Mouse (Mus musculus) layer of hippocampus, adult 8-10 months (tissue): Measurements from ENCODE around the gene Gm20422. TPM values are rescaled to one million over a fixed set of nuclear protein-coding genes. Genes with fewer than 3 reads are reported as not detected.
A peak's percentile ranks its signal among the peaks of the same experiment; 100 is the strongest.

Experiments
- DNase-seq, 2 experiments: peaks; one replicate each; pipeline ENCODE4 v3.0.0; 2022; ENCODE audit warnings: low spot score in 2 of 2
- total RNA-seq, 4 experiments: library from RNA; stranded (reverse); gene quantifications; 2 replicates each; pipeline ENCODE4 v1.2.4; 2022

Gm20422 gene
- total RNA-seq, 4 experiments from 2014 or later, result 1.7 to 2.9 (median 2.1) TPM

- no peak for DNase-seq
Measured at GRCm38 (mm10) chr8:69794096-69794495, 19.4 kb upstream of the Gm20422 start.

- DNase-seq, result no peak
Measured at GRCm38 (mm10) chr8:69793666-69794065, 19.0 kb upstream of the Gm20422 start.

DNA sequence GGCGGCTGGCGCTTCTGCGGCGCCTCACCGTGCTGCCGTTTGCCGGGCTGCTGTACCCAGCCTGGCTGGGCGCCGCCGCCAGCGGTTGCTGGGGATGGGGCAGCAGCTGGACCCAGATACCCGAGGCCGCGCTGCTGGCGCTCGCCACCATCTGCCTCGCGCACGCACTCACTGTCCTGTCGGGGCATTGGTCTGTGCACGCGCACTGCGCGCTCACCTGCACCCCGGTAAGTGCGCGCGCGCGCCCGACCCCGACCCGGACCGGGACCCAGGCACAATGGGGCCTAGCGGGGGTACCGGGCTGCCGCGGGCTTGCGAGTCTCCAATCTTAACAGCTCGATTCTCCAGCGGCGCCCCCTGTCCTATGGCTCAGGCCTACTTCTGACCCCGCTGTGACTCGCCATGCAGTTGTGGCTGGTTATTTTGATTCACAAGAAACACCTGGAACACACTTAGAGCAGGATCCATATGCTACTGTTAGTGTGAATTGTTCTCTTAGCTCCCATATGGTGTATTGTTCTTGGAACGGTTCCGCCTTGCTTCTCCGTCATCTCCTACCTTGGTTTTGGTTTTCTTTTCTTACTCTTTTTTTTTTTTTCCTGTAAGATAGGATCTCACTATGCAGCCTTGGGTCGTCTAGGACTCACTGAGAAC is 16.9 kb upstream of the Gm20422 start:
- no peak for DNase-seq

GRCm38 (mm10) chr8:69790773-69791367 is 16.2 kb upstream of the Gm20422 start, which contains the start of the genes Atp13a1 and Zfp866:
Gene Atp13a1, plus strand, starts transcription at chr8:69791163.
Gene Zfp866, minus strand, starts transcription at chr8:69791178.
- peak; percentile 79 to 88 for DNase-seq

GRCm38 (mm10) chr8:69790364-69790763 is 15.7 kb upstream of the Gm20422 start:
- no peak for DNase-seq

DNA sequence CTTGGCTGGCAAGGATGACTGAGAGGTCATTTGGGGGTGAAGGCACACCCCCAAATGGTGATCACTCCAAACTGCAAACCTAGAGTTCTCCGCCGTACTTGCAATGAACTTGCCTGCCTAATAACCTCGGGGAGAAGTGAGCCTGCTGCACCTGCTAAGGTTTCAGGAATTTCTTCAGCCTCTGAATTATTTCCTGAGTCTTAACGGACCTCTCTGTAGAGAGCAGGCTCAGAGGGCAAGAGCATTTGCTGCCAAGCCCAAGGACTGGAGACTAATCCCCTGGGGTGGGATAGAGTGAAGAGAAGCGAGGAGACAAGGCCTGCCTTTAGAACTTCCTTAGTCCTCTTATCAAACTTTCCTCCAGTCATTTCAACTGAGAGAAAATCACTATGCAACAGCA is 15.0 kb upstream of the Gm20422 start:
- no peak for DNase-seq

DNA sequence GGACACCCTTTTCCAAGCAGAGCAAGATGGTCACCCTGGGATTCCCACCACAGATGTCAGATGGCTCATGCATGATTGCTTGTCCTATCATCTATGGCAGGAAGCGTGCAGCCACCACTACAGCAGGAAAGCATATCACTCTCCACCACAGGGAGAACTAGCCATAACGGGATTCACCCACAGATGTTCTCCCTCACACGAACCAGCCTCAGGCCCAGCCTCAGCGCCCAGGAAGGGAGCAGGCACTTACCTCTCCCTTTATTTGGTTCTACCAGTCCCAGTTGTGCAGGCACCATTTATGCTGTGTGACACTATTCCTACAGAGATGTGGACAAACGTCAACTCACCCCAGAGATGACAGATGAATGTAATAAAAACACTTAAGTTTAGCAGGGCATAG is 14.4 kb upstream of the Gm20422 start:
- no peak for DNase-seq

- no peak for DNase-seq
Measured at GRCm38 (mm10) chr8:69777111-69777510, 2.4 kb upstream of the Gm20422 start.

DNA sequence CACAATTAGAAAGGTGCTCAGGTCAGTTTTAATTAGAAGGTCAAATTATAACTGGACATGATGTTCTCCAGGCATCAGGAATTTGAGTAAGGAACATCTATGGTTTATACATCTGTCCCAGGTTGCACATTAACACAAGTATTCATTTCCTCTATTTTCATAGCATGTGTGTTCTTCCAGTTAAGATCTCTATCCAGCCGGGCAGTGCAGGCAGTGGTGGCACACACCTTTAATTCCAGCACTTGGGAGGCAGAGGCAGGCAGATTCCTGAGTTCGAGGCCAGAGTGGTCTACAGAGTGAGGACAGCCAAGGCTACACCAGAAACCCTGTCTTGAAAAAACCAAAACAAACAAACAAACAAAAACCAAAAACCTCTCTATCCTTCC is 456 bp upstream of the Gm20422 start:
- no peak for DNase-seq

- no peak for DNase-seq
Measured at GRCm38 (mm10) chr8:69772106-69772505, 2.6 kb downstream of the Gm20422 start.

DNA sequence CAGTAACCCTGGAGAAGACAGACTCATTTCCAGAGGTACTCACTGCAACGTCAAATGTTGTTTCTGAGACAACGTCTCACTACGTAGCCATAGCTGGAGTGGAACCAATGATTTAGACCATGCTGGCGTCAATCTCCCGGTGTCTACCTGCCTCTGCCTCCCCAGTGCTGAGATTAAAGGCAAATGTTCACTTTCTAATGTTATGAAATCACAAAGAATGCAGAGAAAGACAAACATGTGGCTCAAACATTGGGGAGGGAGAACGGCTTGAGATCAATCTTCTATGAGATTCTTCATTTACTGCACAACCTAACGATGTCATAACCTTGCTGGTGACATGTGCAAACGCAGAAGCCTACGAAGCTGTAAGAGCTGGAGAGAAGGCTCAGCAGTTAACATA is 3.5 kb downstream of the Gm20422 start:
- no peak for DNase-seq

DNA sequence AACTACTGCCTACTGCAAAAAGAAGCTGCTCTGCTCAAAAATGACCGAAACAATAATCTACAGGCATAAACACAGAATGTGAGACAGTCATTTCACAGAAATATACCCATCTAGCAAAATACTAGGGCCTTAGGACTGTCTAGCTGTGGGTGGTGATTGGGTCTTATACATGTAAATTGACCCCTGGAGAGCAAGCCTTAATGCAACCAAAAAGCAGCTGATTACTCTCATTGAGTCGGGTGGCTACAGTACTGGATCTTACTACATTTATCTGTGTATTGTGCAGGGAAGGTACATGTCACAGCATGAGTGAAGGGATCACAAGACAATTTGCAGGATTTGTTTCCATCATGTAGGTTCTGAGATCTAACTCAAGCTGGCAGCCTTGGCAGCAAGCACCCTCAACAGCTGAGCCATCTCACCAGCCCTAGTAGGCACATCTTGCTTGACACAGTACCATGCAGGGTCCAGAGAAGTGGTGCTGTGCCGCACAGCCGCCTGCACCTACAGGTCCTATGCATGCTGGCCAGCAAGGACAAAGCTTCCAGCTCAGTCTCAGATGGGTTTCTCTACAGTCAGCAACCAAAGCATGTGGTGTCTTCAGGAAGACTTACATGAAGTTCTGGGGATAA is 12.8 kb downstream of the Gm20422 start:
- DNase-seq, result no peak

- DNase-seq, result no peak
Measured at GRCm38 (mm10) chr8:69758316-69758715, 16.4 kb downstream of the Gm20422 start.

- DNase-seq, result no peak
Measured at GRCm38 (mm10) chr8:69752437-69752836, 22.2 kb downstream of the Gm20422 start.

DNA sequence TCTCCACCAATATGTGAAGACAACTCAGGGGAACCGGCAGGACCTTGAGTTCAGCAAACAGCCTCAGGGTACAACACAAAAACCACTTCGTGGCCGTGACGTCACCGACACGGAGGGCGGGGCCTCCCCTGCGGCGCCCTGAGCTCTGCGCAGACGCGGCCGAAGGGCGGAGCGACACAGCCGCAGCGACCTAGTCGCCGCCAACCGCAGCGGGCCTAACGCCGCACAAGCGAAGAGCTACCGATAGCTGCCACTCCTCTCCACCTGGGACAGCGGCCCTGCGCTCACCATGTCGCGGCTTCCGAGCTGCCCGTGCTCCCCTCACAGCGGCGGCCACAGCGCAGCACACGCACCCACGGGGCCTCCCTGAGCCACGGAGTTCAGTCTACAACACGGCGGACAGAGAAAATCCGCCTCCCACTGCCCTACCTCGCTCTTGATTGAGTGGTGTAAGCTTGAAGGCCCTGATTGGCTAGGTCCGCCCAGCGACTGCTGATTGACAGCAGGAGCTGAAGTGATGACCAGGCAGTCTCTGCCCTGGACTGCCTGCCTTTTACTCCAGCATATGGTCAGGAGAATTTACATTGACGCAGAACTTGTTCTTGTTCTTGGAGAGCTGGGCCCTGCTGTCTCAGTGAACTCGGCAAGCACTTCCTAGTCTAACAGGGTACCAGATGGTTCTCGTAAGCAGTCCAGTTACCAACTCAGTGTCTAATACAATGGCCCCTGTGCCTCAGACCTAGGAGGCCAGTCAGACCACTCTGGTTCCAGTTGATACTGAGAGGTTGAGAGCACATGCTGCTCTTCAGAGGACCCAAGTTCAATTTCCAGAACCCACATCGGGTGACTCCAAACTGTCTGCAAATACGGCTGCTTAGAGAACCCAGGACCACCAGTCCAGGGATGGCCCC is 24.9 kb downstream of the Gm20422 start, which contains the start of gene Zfp963:
Zfp963 (minus strand) TSS at position 427 of the 911 bp plus-strand sequence.
- DNase-seq, result peak; percentile 89 to 93

- DNase-seq, result no peak
Measured at GRCm38 (mm10) chr8:69741231-69741630, 33.5 kb downstream of the Gm20422 start.

DNA sequence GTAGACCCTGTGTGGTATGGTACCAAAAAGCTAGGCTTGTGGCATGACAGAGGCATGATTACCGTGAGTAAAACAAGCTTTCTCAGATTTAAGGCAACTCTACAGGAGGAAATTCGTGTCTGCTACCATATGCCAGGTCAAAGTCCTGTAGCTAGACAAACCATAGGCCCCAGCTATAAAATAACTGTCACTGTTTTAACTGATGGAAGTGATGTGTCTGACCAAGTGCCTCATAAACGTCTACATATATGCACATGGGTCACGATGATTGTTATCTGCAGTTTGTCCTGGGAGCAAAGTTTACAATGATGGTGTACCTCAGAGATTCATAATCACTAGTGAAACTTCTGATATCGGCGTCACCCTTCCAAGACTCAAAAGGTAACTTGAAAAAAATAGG is 33.9 kb downstream of the Gm20422 start:
- DNase-seq, result no peak

DNA sequence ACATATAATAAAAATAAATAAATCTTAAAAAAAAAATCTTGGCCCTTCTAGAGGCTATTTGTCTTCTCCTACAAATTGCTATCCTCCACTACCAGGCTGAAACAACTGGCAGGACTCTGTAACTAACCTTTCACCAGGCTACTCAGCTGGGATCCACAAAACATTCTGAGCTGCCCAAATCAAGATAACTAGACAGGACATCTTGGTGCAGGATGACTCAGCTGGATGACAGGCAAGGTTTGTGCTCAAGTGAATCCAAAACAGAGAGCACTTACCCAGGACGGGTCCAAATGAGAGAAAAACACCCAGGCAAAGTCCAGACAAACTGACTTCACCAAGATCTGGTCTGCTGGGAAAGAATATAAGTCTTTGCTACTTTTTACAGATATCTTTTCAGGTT is 39.2 kb downstream of the Gm20422 start:
- DNase-seq, result no peak

GRCm38 (mm10) chr8:69717232-69717580 is 57.5 kb downstream of the Gm20422 start:
- DNase-seq, result no peak

DNA sequence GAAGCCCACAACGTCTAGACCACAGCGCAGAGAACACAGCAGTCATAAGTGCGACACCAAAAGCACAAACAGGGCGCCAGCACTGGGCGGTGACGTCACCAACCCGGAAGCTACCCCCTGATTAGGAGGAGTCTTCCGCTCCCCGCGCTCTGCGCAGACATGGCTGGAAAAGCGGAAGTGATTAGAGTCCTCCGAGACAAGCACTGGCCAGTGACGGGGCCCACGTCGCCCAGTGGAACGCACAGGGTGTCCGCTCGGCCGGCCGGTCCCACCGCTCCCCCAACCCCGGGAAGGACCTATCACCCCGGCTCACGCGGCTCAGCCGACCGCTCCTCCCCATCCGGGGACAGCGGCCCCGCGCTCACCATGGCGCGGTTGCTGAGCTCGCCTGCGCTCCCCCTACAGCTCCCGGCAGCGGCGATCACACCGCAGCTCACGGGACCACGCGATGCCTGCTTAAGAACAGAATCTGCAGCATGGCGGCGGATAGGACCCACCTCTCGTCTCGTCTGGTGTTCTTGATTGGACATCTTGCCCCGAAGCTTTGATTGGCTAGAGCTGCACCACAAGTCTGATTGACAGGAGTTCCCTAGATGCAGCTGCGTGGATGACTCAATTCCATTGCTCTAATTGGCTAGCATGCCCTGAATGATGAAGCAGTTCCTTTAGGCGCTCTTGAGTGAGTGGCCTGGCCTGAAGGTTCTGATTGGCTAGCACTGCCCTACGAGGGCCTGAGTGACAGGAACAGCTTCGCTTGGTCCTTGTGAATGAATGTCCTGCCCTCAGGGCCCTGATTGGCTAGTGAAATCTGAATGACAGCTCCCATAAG is 58.1 kb downstream of the Gm20422 start:
- peak; percentile 98 to 100 for DNase-seq

- DNase-seq, result no peak
Measured at GRCm38 (mm10) chr8:69715366-69715765, 59.3 kb downstream of the Gm20422 start.
